Mouse (Mus musculus) G1E (cell line): Measurements from ENCODE around the gene Sost.

ENCODE experiments used
- GATA1 ChIP-seq: IDR thresholded peaks from 2 replicates; pipeline ENCODE4 v1.6.1; 2012; ENCODE audit warnings: borderline replicate concordance, low read length, inconsistent platforms, mixed read lengths
- TAL1 ChIP-seq: conservative IDR thresholded peaks from 2 replicates; pipeline ENCODE4 v1.6.1; 2012; ENCODE audit warnings: low read depth, low read length, inconsistent platforms, mixed read lengths

GRCm38 (mm10) chr11:101963473-101964291, 3.1 kb downstream of the Sost start:
- TF ChIP-seq GATA1, result no peak
- no peak for TF ChIP-seq TAL1
